Mouse (Mus musculus): ENCODE data around the gene Nadk2.
A peak's percentile ranks its signal among the peaks of the same experiment; 100 is the strongest.

The Nadk2 gene

GRCm38 (mm10) chr15:9106303-9107074 is 35.4 kb downstream of the Nadk2 start:
- peaks cover 7% of the 10 kb centered on the region for H3K36me3 ChIP-seq (ENCODE audit: control insufficient read depth, insufficient read depth, low read length, poor library complexity, severe bottlenecking)
- H3K27me3 ChIP-seq (ENCODE audit: control insufficient read depth, insufficient read depth, low read length, poor library complexity, severe bottlenecking) = no peaks in the 10 kb centered on the region
- no peak for DNase-seq (ENCODE audit: low read depth, low spot score)

- H3K27me3 ChIP-seq (ENCODE audit: control insufficient read depth, insufficient read depth, low read length, poor library complexity, severe bottlenecking) = no peaks in the 10 kb centered on the region
- H3K36me3 ChIP-seq (ENCODE audit: control insufficient read depth, insufficient read depth, low read length, poor library complexity, severe bottlenecking) = peaks cover 9% of the 10 kb centered on the region
- no peak for DNase-seq (ENCODE audit: low read depth, low spot score)
These were observed 39.7 kb downstream of the Nadk2 start for GRCm38 (mm10) chr15:9110526-9111347.

- peaks cover 6% of the 10 kb centered on the region for H3K36me3 ChIP-seq (ENCODE audit: control insufficient read depth, insufficient read depth, low read length, poor library complexity, severe bottlenecking)
- DNase-seq (ENCODE audit: low read depth, low spot score) = no peak
- H3K27me3 ChIP-seq (ENCODE audit: control insufficient read depth, insufficient read depth, low read length, poor library complexity, severe bottlenecking) = no peaks in the 10 kb centered on the region
These were observed 40.6 kb downstream of the Nadk2 start for GRCm38 (mm10) chr15:9111648-9112047.

GRCm38 (mm10) chr15:9113556-9113955 is 42.5 kb downstream of the Nadk2 start:
- no peak for DNase-seq (ENCODE audit: low read depth, low spot score)
- no peaks in the 10 kb centered on the region for H3K27me3 ChIP-seq (ENCODE audit: control insufficient read depth, insufficient read depth, low read length, poor library complexity, severe bottlenecking)
- H3K36me3 ChIP-seq (ENCODE audit: control insufficient read depth, insufficient read depth, low read length, poor library complexity, severe bottlenecking) = peaks cover 2% of the 10 kb centered on the region; the same call in 1 of the 2 replicates

GRCm38 (mm10) chr15:9114131-9114530 is 43.1 kb downstream of the Nadk2 start:
- H3K27me3 ChIP-seq (ENCODE audit: control insufficient read depth, insufficient read depth, low read length, poor library complexity, severe bottlenecking) = no peaks in the 10 kb centered on the region
- H3K36me3 ChIP-seq (ENCODE audit: control insufficient read depth, insufficient read depth, low read length, poor library complexity, severe bottlenecking) = peaks cover 4% of the 10 kb centered on the region; the same call in 1 of the 2 replicates
- DNase-seq (ENCODE audit: low read depth, low spot score) = no peak

GRCm38 (mm10) chr15:9114599-9114998 is 43.5 kb downstream of the Nadk2 start:
- DNase-seq (ENCODE audit: low read depth, low spot score) = no peak
- peaks cover 4% of the 10 kb centered on the region; the same call in 1 of the 2 replicates for H3K36me3 ChIP-seq (ENCODE audit: control insufficient read depth, insufficient read depth, low read length, poor library complexity, severe bottlenecking)

GRCm38 (mm10) chr15:9118852-9119251 is 47.8 kb downstream of the Nadk2 start:
- no peak for DNase-seq (ENCODE audit: low read depth, low spot score)
- Histone ChIP-seq H3K36me3 (ENCODE audit: control insufficient read depth, insufficient read depth, low read length, poor library complexity, severe bottlenecking) (peaks cover 2% of the 10 kb centered on the region; the same call in 1 of the 2 replicates), H3K27me3 (ENCODE audit: control insufficient read depth, insufficient read depth, low read length, poor library complexity, severe bottlenecking) (no peaks in the 10 kb centered on the region)

More at GRCm38 (mm10) chr15:9114599-9114998, 43.5 kb downstream of the Nadk2 start:
- H3K27me3 ChIP-seq (ENCODE audit: control insufficient read depth, insufficient read depth, low read length, poor library complexity, severe bottlenecking) = no peaks in the 10 kb centered on the region

GRCm38 (mm10) chr15:9120081-9120480 is 49.0 kb downstream of the Nadk2 start:
- Histone ChIP-seq H3K27me3 (ENCODE audit: control insufficient read depth, insufficient read depth, low read length, poor library complexity, severe bottlenecking) (no peaks in the 10 kb centered on the region), H3K36me3 (ENCODE audit: control insufficient read depth, insufficient read depth, low read length, poor library complexity, severe bottlenecking) (peaks cover 4% of the 10 kb centered on the region; the same call in 1 of the 2 replicates)
- DNase-seq (ENCODE audit: low read depth, low spot score) = peak; percentile 67

- H3K36me3 ChIP-seq (ENCODE audit: control insufficient read depth, insufficient read depth, low read length, poor library complexity, severe bottlenecking) = peaks cover 4% of the 10 kb centered on the region; the same call in 1 of the 2 replicates
- no peak for DNase-seq (ENCODE audit: low read depth, low spot score)
- H3K27me3 ChIP-seq (ENCODE audit: control insufficient read depth, insufficient read depth, low read length, poor library complexity, severe bottlenecking) = no peaks in the 10 kb centered on the region
These were observed 51.9 kb downstream of the Nadk2 start for GRCm38 (mm10) chr15:9122989-9123388.

GRCm38 (mm10) chr15:9124856-9125255 is 53.8 kb downstream of the Nadk2 start:
- no peaks in the 10 kb centered on the region for H3K27me3 ChIP-seq (ENCODE audit: control insufficient read depth, insufficient read depth, low read length, poor library complexity, severe bottlenecking)
- H3K36me3 ChIP-seq (ENCODE audit: control insufficient read depth, insufficient read depth, low read length, poor library complexity, severe bottlenecking) = 0 out of 2 replicates have a peak, but pooled peaks cover 2% of the 10 kb centered on the region
- no peak for DNase-seq (ENCODE audit: low read depth, low spot score)

- Histone ChIP-seq H3K36me3 (ENCODE audit: control insufficient read depth, insufficient read depth, low read length, poor library complexity, severe bottlenecking) (0 out of 2 replicates have a peak, but pooled peaks cover 4% of the 10 kb centered on the region), H3K27me3 (ENCODE audit: control insufficient read depth, insufficient read depth, low read length, poor library complexity, severe bottlenecking) (no peaks in the 10 kb centered on the region)
- no peak for DNase-seq (ENCODE audit: low read depth, low spot score)
These were observed 56.2 kb downstream of the Nadk2 start for GRCm38 (mm10) chr15:9127051-9127791.

- Histone ChIP-seq H3K27me3 (ENCODE audit: control insufficient read depth, insufficient read depth, low read length, poor library complexity, severe bottlenecking) (no peaks in the 10 kb centered on the region), H3K36me3 (ENCODE audit: control insufficient read depth, insufficient read depth, low read length, poor library complexity, severe bottlenecking) (0 out of 2 replicates have a peak, but pooled peaks cover 2% of the 10 kb centered on the region)
- DNase-seq (ENCODE audit: low read depth, low spot score) = no peak
These were observed 59.9 kb downstream of the Nadk2 start for GRCm38 (mm10) chr15:9130772-9131498.

GRCm38 (mm10) chr15:9131499-9131888 is 60.4 kb downstream of the Nadk2 start:
- Histone ChIP-seq H3K36me3 (ENCODE audit: control insufficient read depth, insufficient read depth, low read length, poor library complexity, severe bottlenecking) (0 out of 2 replicates have a peak, but pooled peaks cover 2% of the 10 kb centered on the region), H3K27me3 (ENCODE audit: control insufficient read depth, insufficient read depth, low read length, poor library complexity, severe bottlenecking) (no peaks in the 10 kb centered on the region)
- DNase-seq (ENCODE audit: low read depth, low spot score) = no peak

Data from splenic B cell, adult 2 months (primary cell).